Mouse (Mus musculus) small intestine, adult 2 months (tissue): ENCODE data around the gene Ugt1a9. TPM values are rescaled to one million over a fixed set of nuclear protein-coding genes. Genes with fewer than 3 reads are reported as not detected.
"Not testable (repeated sequence)": the region's sequence is repeated elsewhere in the genome, so short reads cannot be mapped to it uniquely, and the experiment has no call there.

Experiments used
- H3K27ac ChIP-seq: fragments of 200-500 bp; 2 replicates; pipeline ENCODE4 v1.5.1; 2012; ENCODE audit warnings: low read depth, low read length, control low read depth, inconsistent platforms; ENCODE audit not compliant: insufficient read depth
- H3K27me3 ChIP-seq: fragments of 200-500 bp; 2 replicates; pipeline ENCODE4 v1.6.1; 2012; ENCODE audit warnings: mild to moderate bottlenecking, moderate library complexity, low read length, inconsistent platforms; ENCODE audit not compliant: control insufficient read depth, insufficient read depth
- H3K36me3 ChIP-seq: fragments of 200-500 bp; 2 replicates; pipeline ENCODE4 v1.6.1; 2012; ENCODE audit warnings: mild to moderate bottlenecking, low read length, control low read depth, inconsistent platforms; ENCODE audit not compliant: control insufficient read depth, insufficient read depth
- H3K4me1 ChIP-seq: fragments of 200-500 bp; 2 replicates; pipeline ENCODE4 v1.6.1; 2012; ENCODE audit warnings: low read length, inconsistent platforms, mixed read lengths; ENCODE audit not compliant: control insufficient read depth, insufficient read depth, insufficient read length
- H3K4me3 ChIP-seq: fragments of 200-500 bp; 2 replicates; pipeline ENCODE4 v1.5.1; 2012; ENCODE audit warnings: low read depth, mild to moderate bottlenecking, control low read depth, inconsistent platforms, low read length, moderate library complexity
- CTCF ChIP-seq: fragments of 200-500 bp; IDR thresholded peaks from 2 replicates; pipeline ENCODE4 v1.5.1; 2012; ENCODE audit warnings: low read depth, mild to moderate bottlenecking, control low read depth, inconsistent platforms, low read length, moderate library complexity, mixed read lengths; ENCODE audit not compliant: insufficient replicate concordance, insufficient read length; ENCODE audit errors: extremely low read depth
- POLR2A ChIP-seq: fragments of 200-500 bp; IDR thresholded peaks from 2 replicates; pipeline ENCODE4 v1.6.1; 2012; ENCODE audit warnings: low read depth, mild to moderate bottlenecking, control low read depth, inconsistent platforms, low read length, moderate library complexity
- whole genome bisulfite sequencing: fragments of 180-500 bp; shearing (Covaris S2); methylation state at CpG from one replicate; pipeline ENCODE4 v1.1.7; 2018; 5-methylcytosine and 5-hydroxymethylcytosine counted together
- polyA plus RNA-seq: library from polyadenylated mRNA; depleted of rRNA; stranded (reverse); fragments of >200 nt; gene quantifications from 2 replicates; pipeline ENCODE4 v1.2.3, GENCODE M21; 2012

Ugt1a9 gene
- polyA plus RNA-seq, 1 experiment = 0.37 TPM

DNA sequence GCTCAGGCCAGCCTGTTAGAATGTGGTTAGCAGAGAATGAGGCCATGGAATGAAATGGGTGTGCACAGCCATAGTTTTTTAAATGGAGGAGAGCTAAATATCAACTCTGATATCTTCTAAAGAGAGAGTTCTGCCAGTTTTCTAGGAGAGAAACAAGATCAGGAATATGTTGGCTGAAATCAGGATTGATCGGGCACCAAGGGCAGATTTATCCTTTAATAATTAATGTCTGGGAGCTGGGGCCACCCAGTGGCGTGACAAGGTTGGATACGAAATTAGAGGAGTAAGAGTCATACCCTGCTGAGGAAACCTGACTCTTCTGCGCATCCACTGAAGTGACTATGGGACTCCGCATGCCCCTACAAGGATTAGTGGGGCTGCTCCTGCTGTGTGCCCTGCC lies 95.1 kb downstream of the Ugt1a9 start, which contains the start of gene Ugt1a5:
TSS of gene Ugt1a5 (plus strand) at position 302 of the 400 bp plus-strand sequence.
- 0 out of 2 replicates have a peak, but pooled peaks cover 2% of the 10 kb centered on the region for H3K4me1 ChIP-seq
- 89% methylated on average over 5 of the region's 5 CpGs for WGBS
- H3K27me3 ChIP-seq = no peaks in the 10 kb centered on the region
- H3K27ac ChIP-seq = no peak within 1 kb of the TSS
- TF ChIP-seq CTCF (no peak), POLR2A (no peak)
- H3K4me3 ChIP-seq = no peak within 1 kb of the TSS
- H3K36me3 ChIP-seq = peaks cover 5% of the 10 kb centered on the region; the same call in 1 of the 2 replicates

- not testable (repeated sequence) for H3K4me1 ChIP-seq, H3K4me3 ChIP-seq, H3K27me3 ChIP-seq, H3K36me3 ChIP-seq, H3K27ac ChIP-seq
- 48% methylated on average over 7 of the region's 7 CpGs for WGBS
Observed at GRCm38 (mm10) chr1:88172190-88172589, 101.6 kb downstream of the Ugt1a9 start.

GRCm38 (mm10) chr1:88179657-88180056 lies 109.1 kb downstream of the Ugt1a9 start:
- 89% methylated on average over 1 of the region's 1 CpGs for WGBS
- Histone ChIP-seq H3K36me3 (0 out of 2 replicates have a peak, but pooled peaks cover 2% of the 10 kb centered on the region), H3K27me3 (no peaks in the 10 kb centered on the region), H3K27ac (peak overlapping the region; percentile 92), H3K4me1 (peaks cover 9% of the 10 kb centered on the region; the same call in 1 of the 2 replicates), H3K4me3 (no peak overlapping the region)
- TF ChIP-seq POLR2A = no peak
- TF ChIP-seq CTCF = no peak

DNA sequence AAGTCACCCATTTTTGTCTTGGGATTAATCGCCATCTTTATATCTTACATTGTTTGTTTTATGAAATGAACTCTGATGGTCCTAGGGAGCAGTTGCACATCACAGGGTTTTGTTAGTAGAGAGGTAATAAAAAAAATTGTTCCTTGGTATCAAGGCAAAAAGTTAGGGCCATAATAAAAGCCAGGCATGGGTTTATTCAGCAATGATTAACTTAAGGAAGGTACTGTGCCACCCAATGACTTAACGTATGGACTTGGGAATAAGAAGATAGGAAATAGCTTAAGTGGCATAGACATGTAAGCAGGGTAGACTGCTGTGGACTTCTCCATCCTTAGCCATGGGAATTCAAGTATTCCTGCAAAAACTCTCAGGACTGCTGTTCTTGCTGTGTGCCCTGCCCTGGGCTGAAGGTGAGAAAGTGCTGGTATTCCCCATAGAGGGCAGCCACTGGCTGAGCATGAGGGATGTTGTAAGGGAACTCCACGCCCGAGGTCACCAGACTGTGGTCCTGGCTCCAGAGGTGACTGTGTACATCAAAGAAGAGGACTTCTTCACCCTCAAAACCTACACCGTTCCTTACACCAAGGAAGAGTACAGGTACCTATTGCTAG lies 115.8 kb downstream of the Ugt1a9 start:
- no peaks in the 10 kb centered on the region for H3K36me3 ChIP-seq
- peaks cover 7% of the 10 kb centered on the region; the same call in 1 of the 2 replicates for H3K4me1 ChIP-seq
- no peaks in the 10 kb centered on the region for H3K27me3 ChIP-seq
- 39% methylated on average over 5 of the region's 5 CpGs for WGBS
- peak overlapping the region; percentile 62 for H3K27ac ChIP-seq
- H3K4me3 ChIP-seq = peak overlapping the region; percentile 40
- TF ChIP-seq POLR2A (no peak), CTCF (no peak)

DNA sequence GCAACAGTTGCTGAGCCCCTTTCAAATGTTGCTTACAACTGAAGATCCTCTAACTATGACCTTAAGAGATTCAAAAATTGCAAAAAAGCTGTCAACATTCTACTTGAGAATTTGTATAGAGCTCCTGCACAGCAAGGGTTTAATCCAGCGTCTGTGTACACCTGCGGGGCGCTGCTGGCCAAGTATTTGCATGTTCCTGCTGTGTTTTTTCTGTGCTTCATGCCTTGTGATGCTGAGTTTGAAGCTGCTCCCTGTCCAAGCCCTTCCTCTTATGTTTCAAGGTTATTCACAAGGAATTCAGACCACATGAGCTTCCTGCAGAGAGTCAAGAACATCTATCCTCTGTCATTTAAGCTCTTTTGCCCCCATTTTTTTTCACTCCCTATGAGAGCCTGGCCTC lies 121.5 kb downstream of the Ugt1a9 start:
- TF ChIP-seq POLR2A (no peak), CTCF (no peak)
- Histone ChIP-seq H3K27me3 (no peaks in the 10 kb centered on the region), H3K36me3 (no peaks in the 10 kb centered on the region), H3K27ac (no peak overlapping the region), H3K4me1 (peaks cover 13% of the 10 kb centered on the region), H3K4me3 (no peak overlapping the region)
- WGBS = 86% methylated on average over 3 of the region's 3 CpGs

- Histone ChIP-seq H3K4me3 (no peak overlapping the region), H3K36me3 (no peaks in the 10 kb centered on the region), H3K27me3 (no peaks in the 10 kb centered on the region), H3K4me1 (peaks cover 10% of the 10 kb centered on the region), H3K27ac (no peak overlapping the region)
- TF ChIP-seq POLR2A = no peak
- TF ChIP-seq CTCF = no peak
- 74% methylated on average over 1 of the region's 1 CpGs for WGBS
Observed at GRCm38 (mm10) chr1:88195687-88196086, 125.1 kb downstream of the Ugt1a9 start.

- WGBS = 82% methylated on average over 3 of the region's 3 CpGs
- no peak overlapping the region for H3K27ac ChIP-seq
- no peak overlapping the region for H3K4me3 ChIP-seq
- H3K36me3 ChIP-seq = no peaks in the 10 kb centered on the region
- peaks cover 2% of the 10 kb centered on the region; the same call in 1 of the 2 replicates for H3K4me1 ChIP-seq
- no peak for TF ChIP-seq CTCF
- TF ChIP-seq POLR2A = no peak
- H3K27me3 ChIP-seq = no peaks in the 10 kb centered on the region
Observed at GRCm38 (mm10) chr1:88197443-88197842, 126.8 kb downstream of the Ugt1a9 start.
